18 mouse cellular contexts compared by ENCODE assay signal in genomic region chr12:24460406-24460805, GRCm38 (mm10). TPM values are rescaled to one million over a fixed set of nuclear protein-coding genes. Genes with fewer than 3 reads are reported as not detected.
DNase-seq lines count a peak whose midpoint lies in the region; ATAC-seq and TF ChIP-seq lines count a peak whose summit lies in the region.
"Had no signal": no experiment of that assay in that cellular context is flagged by ENCODE, and none has a peak within 500 bp of the region (broad histone marks: within the 10 kb centered on the region; RNA-seq: fewer than 3 reads in every experiment).

No protein-coding gene starts in this region.

- no peak for TF ChIP-seq CTCF in kidney, adult 2 months (conservative IDR thresholded peaks at IDR 0.05; ENCODE audit: insufficient read depth, insufficient read length, low read depth, low read length)
- TF ChIP-seq CTCF in left cerebral cortex, adult 2 months (IDR thresholded peaks at IDR 0.05): no peak

- H3K27ac ChIP-seq in kidney, adult 2 months (ENCODE audit: insufficient read depth, low read depth, low read length): no peak overlapping the region
- no peak overlapping the region for H3K27ac ChIP-seq in kidney, embryonic 15.5 days
- no peak overlapping the region for H3K27ac ChIP-seq in left cerebral cortex, adult 2 months
- H3K27ac ChIP-seq: embryonic facial prominence, embryonic 10.5 days; forebrain, embryonic 13.5 days; hindbrain, embryonic 15.5 days had no signal

- H3K9me3 ChIP-seq in kidney, embryonic 15.5 days (replicated peaks): no peaks in the 10 kb centered on the region
- H3K9me3 ChIP-seq: embryonic facial prominence, embryonic 10.5 days; hindbrain, embryonic 15.5 days had no signal

- whole genome bisulfite sequencing in kidney, adult 2 months: 44% methylated on average over 10 of the region's 10 CpGs
- WGBS in kidney, embryonic 15.5 days: 56% methylated on average over 10 of the region's 10 CpGs

- no peak overlapping the region for H3K4me2 ChIP-seq in kidney, embryonic 15.5 days
- H3K4me2 ChIP-seq: forebrain, embryonic 13.5 days; heart, embryonic 12.5 days; hindbrain, embryonic 15.5 days had no signal

- no peaks in the 10 kb centered on the region for H3K4me1 ChIP-seq in kidney, adult 2 months (ENCODE audit: control insufficient read depth, insufficient read depth, low read length)
- H3K4me1 ChIP-seq in kidney, embryonic 15.5 days: no peaks in the 10 kb centered on the region
- H3K4me1 ChIP-seq: embryonic facial prominence, embryonic 10.5 days; forebrain, embryonic 13.5 days; heart, embryonic 12.5 days; hindbrain, embryonic 15.5 days had no signal

- H3K36me3 ChIP-seq in kidney, adult 2 months (ENCODE audit: control insufficient read depth, insufficient read depth, low read length): no peaks in the 10 kb centered on the region
- no peaks in the 10 kb centered on the region for H3K36me3 ChIP-seq in kidney, embryonic 15.5 days
- H3K36me3 ChIP-seq: embryonic facial prominence, embryonic 10.5 days; heart, embryonic 12.5 days; hindbrain, embryonic 15.5 days had no signal

- ATAC-seq in kidney, embryonic 15.5 days (replicated peaks; ENCODE audit: low FRiP score): no peak
- ATAC-seq: activated CD4-positive, CD25-positive, alpha-beta regulatory T cell, adult 4 months; forebrain, embryonic 13.5 days; forebrain, postnatal 0 days; Patski had no signal

- TF ChIP-seq POLR2A in kidney, adult 2 months (IDR thresholded peaks at IDR 0.05; ENCODE audit: low read depth, low read length): no peak

- no peak overlapping the region for H3K9ac ChIP-seq in kidney, embryonic 15.5 days
- H3K9ac ChIP-seq: forebrain, embryonic 13.5 days; forebrain, postnatal 0 days; heart, embryonic 12.5 days; hindbrain, embryonic 15.5 days had no signal

- H3K27me3 ChIP-seq in kidney, adult 2 months (replicated peaks; ENCODE audit: control insufficient read depth, insufficient read depth, low read length): no peaks in the 10 kb centered on the region
- H3K27me3 ChIP-seq in kidney, embryonic 15.5 days: no peaks in the 10 kb centered on the region
- H3K27me3 ChIP-seq: forebrain, embryonic 13.5 days; heart, embryonic 12.5 days; hindbrain, embryonic 15.5 days; Patski had no signal

- intact Hi-C loops in left cerebral cortex, adult 2 months (cut with DNase I): no loop called here

- DNase-seq in adrenal gland, adult 2 months: peak; percentile 36
- DNase-seq in adrenal gland, adult 18-20 months (ENCODE audit: low spot score in 2 of 2): no peak
- DNase-seq in kidney, adult 2 months: peak; percentile 5
- peak; percentile 21 for DNase-seq in adrenal gland, postnatal 10 days
- DNase-seq in kidney, postnatal 36 days: peak; percentile 4 to 9
- DNase-seq in left cerebral cortex, adult 2 months (ENCODE audit: extremely low spot score in 1 of 2, low spot score in 2 of 2): no peak
- DNase-seq: cerebellum, adult 2 months; cerebellum, postnatal 10 days; forebrain, postnatal 0 days; gastrocnemius, postnatal 14 days; heart, postnatal 36 days had no signal

- H3K4me3 ChIP-seq in kidney, adult 2 months (ENCODE audit: insufficient read depth, low read depth, low read length): no peak overlapping the region
- H3K4me3 ChIP-seq in kidney, embryonic 15.5 days (replicated peaks): no peak overlapping the region
- no peak overlapping the region for H3K4me3 ChIP-seq in left cerebral cortex, adult 2 months
- H3K4me3 ChIP-seq: embryonic facial prominence, embryonic 10.5 days; forebrain, embryonic 13.5 days; heart, embryonic 12.5 days; hindbrain, embryonic 15.5 days had no signal

RNA-seq across cellular contexts. Expression of gene Taf1b, which starts 37.8 kb away (rescaled TPM):
- total RNA-seq in adrenal gland, adult 2 months (2021): 10 to 100 TPM; 11.7 to 15.0 TPM
- 3.4 and 3.5 TPM in 2 replicates for polyA plus RNA-seq in adrenal gland, adult 2 months (2012; rRNA removed)
- total RNA-seq in adrenal gland, adult 18-20 months (2021): 1 to 10 TPM; 8.6 to 9.8 TPM
- 7.6 and 9.5 TPM in 2 replicates for polyA plus RNA-seq in kidney, adult 2 months (2012; rRNA removed)
- 31.0 and 32.6 TPM in 2 replicates for polyA plus RNA-seq in kidney, embryonic 15.5 days (2015; fragmentation: Nextera tagmentation; extraction: Ambion mirVana)
- 10 to 100 TPM; 14.7 to 15.3 TPM for total RNA-seq in adrenal gland, postnatal 10 days (2021)
- 10 to 100 TPM; 26.3 to 31.5 TPM for total RNA-seq in left cerebral cortex, adult 2 months (2021)

Comparison
In these comparisons a context has a peak if more than half of its experiments do, and no peak if none do; other contexts are left out.
1. DNase-seq: peak in adrenal gland, adult 2 months (single experiment), kidney, adult 2 months (single experiment), adrenal gland, postnatal 10 days (single experiment) and kidney, postnatal 36 days (2 of 2); none in adrenal gland, adult 18-20 months (0 of 2) and left cerebral cortex, adult 2 months (0 of 2).